Mouse (Mus musculus): Measurements from ENCODE around the gene Ints11.

GRCm38 (mm10) chr4:155849792-155850451 is 19.4 kb upstream of the Ints11 start:
- TF ChIP-seq CTCF (IDR thresholded peaks at IDR 0.05; ENCODE audit: low read depth, low read length) = no peak
- TF ChIP-seq POLR2A (IDR thresholded peaks at IDR 0.05; ENCODE audit: borderline replicate concordance, low read depth, low read length) = no peak
